Mouse (Mus musculus): ENCODE data around the gene Rnase1.
"Not testable (repeated sequence)": the region's sequence is repeated elsewhere in the genome, so short reads cannot be mapped to it uniquely, and the experiment has no call there.

Gene Rnase1

GRCm38 (mm10) chr14:51146685-51147084 is at the start of gene Rnase1:
Gene Rnase1, minus strand, starts transcription at chr14:51146785.
- DNase-seq = no peak

- DNase-seq = no peak
Observed at GRCm38 (mm10) chr14:51195681-51196080, 49.1 kb upstream of the Rnase1 start.

DNA sequence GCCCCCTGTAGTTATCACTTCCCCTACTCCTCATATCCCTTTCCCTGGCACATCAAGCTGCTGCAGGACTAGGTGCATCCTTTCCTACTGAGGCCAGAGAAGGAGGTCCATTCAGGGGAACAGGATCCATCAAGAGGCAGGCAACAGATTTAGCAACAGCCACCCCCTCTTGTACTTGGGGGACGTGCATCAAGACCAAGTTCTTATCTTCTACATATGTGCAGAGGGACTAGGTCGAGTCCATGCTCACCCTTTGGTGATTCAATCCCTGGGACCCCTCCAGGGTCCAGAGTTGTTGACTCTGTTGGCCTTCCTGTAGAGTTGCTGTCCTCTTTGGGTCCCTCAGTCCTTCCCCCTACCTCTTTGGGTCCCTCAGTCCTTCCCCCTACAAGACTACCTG is 34.5 kb upstream of the Rnase1 start:
- DNase-seq = not testable (repeated sequence)

- no peak for DNase-seq
Observed at GRCm38 (mm10) chr14:51173843-51174242, 27.3 kb upstream of the Rnase1 start.

DNA sequence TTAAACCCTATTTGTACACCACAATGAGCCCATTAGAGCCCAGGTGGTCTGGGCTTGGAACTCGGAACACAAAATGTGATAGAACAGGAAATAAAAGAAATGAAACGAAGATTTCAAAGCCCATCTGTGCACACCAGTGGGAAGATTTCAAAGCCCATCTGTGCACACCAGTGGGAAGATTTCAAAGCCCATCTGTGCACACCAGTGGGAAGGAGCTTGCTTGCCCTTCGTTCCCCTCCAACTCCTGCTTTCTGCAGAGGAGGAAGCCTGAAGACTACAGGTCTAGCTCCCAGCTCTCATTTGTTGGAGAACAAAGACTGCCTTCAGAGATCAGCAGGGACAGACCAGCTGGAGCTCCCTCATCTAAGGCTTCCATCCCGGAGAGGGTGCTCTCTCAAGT is 26.4 kb upstream of the Rnase1 start:
- peak; percentile 37 for DNase-seq

DNA sequence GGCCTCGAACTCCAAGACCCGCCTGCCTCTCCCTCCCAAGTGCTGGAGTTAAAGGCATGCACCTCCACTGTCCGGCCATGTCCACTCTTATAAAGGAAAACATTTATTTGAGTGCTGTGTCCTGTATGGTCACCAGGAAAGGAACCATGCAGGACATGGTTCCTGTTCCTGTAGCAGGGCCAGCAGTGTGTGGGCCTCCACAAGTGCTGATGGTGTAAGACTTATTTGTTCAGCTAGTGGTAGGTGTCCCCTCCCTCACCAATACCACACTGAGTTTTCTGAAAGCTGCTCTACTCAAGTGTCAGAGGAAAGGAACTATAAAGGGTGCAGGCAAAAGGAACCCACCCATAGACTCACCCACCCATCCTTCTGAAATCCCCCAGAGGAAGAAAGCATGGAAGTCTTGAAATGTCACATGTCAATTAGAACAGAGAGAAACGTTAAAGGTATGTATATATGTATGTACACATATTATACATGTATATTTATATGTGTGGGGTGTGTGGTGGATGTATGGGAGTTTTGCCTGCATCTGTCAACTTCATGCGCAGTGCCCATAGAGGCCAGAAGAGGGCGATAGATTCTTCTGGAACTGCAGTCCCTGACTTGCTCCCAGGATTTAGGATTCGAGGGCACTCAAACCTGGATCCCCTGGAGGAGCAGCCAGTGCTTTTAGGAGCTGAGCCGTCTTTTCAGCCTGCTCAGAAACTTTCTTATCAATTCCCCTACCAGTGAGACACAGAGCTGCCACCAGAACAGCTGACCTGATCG is 25.7 kb upstream of the Rnase1 start:
- DNase-seq = peak; percentile 28

DNA sequence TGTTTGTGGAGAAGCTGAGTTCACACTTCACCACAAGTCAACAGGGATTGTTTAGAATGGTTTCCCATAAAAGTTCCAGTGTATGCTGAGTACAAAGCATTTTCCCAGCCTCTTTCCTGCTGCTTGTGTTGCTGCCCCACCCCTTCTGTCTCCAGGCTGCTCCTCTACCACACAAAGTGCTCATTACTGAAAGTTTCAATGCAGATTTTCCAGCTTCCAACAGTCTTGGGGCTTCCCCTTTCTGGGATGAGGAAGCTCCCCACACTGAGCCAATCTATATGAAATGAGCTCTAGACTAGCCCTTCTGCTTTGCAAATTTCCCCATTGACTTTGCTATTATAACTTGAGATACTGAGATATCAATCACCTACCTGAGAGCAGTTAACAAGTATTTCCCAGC is 19.5 kb upstream of the Rnase1 start:
- no peak for DNase-seq

DNA sequence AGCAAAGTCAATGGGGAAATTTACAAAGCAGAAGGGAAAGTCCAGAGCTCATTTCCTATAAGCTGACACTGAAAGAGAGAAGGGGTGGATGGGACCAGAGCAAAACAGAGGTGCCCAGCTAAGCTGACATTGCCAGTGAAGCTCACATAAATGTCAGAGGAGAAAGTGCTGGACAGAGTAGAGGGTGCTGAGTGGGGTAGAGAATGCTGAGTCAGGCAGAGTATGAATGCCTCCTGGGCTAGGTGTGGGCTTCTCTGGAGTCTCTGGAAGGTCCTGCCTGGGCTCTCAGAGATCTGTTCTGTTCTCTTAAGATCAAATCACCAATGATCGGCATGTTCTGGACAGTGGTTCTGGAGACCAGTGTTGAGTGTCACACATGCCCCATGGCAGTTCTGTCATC is 18.9 kb upstream of the Rnase1 start:
- no peak for DNase-seq

DNA sequence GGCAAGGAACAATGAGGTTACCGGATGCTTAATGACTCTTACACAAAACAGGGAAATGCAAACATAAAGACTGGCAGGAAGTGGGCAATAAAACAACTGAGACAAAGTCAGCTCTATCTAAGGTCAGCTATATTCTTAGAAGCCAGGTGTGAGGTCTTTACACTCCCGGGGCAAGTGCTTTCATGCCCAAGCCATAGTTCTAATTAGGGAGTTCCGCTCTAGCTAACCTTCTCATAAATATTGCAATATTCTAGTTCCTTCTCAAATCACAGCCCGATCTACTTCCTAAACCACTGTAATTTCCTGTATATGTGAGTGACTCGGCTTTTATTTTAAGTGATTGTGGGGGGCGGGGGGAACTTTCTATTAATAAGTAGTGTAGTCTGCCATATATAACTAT is 16.7 kb upstream of the Rnase1 start:
- DNase-seq = not testable (repeated sequence)

DNA sequence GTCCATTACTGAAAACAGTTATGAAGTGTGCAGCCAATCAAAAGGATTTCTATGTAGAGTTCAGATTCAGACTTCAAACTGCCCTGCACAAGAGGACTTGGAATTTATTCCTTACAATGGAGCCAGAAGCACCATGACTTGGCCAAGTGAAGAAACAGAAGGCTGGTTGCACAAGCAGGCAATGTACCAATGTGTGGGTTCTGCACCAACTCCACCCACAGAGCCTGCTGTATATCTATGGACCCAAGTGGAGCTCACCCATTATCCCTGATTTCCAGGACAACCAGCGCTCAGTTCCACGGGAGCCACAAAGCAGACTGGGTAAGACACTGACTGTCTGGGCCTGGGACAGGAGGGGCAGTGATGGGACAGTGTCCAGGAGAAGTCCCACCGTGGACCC is 15.4 kb upstream of the Rnase1 start, which contains the start of gene Rnase2b:
Rnase2b (plus strand) TSS at position 285 of the 400 bp plus-strand sequence.
- DNase-seq = peak; percentile 83

DNA sequence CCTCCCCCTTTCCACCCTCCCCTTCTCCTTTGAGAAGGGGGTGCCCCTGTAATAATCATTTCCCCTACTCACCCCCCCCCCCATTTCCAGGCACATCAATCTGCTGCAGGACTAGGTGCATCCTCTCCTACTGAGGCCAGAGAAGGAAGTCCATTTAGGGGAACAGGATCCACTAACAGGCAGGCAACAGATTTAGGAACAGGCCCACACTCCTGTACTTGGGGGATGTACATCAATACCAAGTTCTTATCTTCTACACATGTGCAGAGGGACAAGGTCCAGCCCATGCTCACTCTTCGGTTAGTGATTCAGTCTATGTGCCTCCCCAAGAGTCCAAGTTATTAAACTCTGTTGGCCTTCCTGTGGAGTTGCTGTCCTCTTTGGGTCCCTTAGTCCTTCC is 10.5 kb upstream of the Rnase1 start:
- DNase-seq = no peak

DNA sequence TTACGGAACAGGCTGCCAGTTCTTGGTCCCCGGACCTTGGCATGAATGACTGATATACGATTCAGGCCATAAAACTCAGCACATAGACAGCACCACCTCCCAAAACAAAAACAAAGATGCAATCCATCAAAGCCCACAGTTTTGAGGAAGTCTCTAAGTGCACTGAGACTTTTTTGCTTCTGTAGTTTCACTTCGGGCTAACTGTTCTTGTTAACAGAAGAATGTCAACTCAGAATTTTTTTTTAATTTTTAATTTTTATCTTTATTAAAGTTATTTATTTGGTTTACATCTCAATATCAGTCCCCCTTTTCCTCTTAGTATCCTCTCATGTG is 10.1 kb upstream of the Rnase1 start:
- no peak for DNase-seq

GRCm38 (mm10) chr14:51156056-51156735 is 9.6 kb upstream of the Rnase1 start:
- DNase-seq = no peak

- no peak for DNase-seq
Observed at GRCm38 (mm10) chr14:51152249-51152870, 5.8 kb upstream of the Rnase1 start.

DNA sequence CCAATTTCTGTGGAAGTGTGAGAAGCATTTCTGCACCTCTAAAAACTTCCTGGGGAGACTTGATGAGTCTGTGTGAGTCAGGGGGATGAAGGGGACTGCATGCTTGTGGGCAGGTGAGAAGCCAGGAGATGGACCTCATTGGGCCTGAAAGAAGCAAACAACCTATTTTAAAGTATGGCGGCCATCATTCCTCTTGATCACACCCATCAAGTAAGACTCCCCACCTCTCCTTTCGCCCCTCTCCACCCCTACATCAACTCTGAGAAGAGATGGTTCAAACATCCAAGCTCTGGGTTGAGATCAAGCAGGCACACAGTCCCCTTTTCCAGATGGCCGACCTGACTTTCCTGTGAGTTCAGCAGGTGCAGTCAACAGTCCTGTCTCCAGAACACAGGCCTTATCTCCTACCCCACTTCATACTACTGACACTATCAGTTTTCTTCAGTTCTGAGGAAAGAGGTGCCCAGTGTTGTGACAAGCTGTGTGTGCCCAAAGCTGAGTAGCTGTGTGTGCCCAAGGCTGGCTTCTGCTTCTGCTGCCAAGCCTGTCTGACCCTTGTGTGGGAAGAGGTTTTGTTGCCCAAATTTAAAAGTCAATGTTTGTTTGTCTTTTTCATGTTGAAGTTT is 3.7 kb upstream of the Rnase1 start:
- no peak for DNase-seq

- DNase-seq = no peak
Observed at GRCm38 (mm10) chr14:51149164-51149563, 2.6 kb upstream of the Rnase1 start.

DNA sequence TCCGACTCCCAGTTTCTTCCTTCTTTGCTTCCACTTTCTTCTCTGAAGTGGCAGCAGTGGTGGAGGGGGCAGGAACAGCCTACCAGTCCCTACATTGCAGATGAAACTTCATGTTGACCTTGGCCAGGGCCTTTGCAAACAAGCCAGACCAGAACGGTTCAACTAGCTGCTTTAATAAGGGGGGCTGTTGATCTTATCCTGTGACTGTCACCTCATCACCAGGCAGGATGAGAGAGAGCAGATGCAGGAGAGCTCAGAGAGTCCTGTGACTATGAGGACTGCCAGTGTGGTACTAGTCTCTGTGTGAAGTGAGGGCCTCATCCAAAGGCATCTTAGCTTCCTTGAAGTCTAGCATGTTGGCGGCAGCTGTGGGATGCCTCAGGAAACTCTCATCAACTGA is 1.4 kb upstream of the Rnase1 start:
- DNase-seq = no peak

DNA sequence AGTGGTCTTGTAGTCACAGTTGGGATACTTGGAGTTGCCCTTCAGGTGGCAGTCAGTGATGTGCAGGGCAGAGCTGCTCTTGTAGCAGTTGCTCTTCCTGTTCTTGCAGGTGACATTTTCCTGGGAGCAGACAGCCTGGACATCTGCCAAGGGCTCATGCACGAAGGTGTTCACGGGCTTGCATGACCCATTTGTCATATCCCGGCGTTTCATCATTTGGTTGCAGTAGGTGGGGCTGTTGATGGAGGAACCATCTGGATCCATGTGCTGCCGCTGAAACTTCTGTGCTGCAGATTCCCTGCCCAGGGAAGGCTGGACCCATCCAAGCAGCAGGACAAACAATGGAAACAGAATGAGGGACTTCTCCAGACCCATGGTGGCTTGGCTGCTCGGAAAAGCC is 1.1 kb downstream of the Rnase1 start:
- DNase-seq = peak; percentile 19

GRCm38 (mm10) chr14:51144451-51144850 is 2.1 kb downstream of the Rnase1 start:
- DNase-seq = no peak

GRCm38 (mm10) chr14:51143937-51144336 is 2.6 kb downstream of the Rnase1 start:
- no peak for DNase-seq

DNA sequence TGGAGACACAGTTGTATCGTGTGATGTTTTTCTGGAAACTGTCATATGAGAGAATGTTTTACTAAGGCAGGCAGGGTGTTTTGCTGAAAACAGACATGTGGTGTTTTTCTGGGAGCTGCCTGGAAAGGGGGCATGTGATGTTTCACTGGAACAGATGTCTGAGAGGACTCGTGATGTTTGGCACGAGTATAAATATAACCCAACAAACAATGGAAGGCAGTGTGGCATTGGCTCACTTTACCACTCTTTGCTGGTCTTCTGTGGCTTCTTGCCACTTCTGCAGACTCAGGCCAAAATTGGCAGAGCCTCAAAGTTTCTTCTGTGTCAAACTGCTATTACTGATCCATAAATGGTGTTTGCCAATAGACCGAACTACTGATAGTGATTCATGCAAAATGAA is 3.3 kb downstream of the Rnase1 start:
- peak; percentile 73 for DNase-seq

GRCm38 (mm10) chr14:51142568-51142967 is 4.0 kb downstream of the Rnase1 start:
- no peak for DNase-seq

- no peak for DNase-seq
Observed at GRCm38 (mm10) chr14:51142119-51142518, 4.5 kb downstream of the Rnase1 start.

GRCm38 (mm10) chr14:51140342-51140741 is 6.2 kb downstream of the Rnase1 start:
- DNase-seq = no peak

Data from layer of hippocampus, adult 9-11 months (tissue).